Mouse (Mus musculus): ENCODE data around the gene Cdc14b. TPM values are rescaled to one million over a fixed set of nuclear protein-coding genes. Genes with fewer than 3 reads are reported as not detected.

The Cdc14b gene
- polyA plus RNA-seq, 1 experiment from 2014 or later: 26.8 TPM

DNA sequence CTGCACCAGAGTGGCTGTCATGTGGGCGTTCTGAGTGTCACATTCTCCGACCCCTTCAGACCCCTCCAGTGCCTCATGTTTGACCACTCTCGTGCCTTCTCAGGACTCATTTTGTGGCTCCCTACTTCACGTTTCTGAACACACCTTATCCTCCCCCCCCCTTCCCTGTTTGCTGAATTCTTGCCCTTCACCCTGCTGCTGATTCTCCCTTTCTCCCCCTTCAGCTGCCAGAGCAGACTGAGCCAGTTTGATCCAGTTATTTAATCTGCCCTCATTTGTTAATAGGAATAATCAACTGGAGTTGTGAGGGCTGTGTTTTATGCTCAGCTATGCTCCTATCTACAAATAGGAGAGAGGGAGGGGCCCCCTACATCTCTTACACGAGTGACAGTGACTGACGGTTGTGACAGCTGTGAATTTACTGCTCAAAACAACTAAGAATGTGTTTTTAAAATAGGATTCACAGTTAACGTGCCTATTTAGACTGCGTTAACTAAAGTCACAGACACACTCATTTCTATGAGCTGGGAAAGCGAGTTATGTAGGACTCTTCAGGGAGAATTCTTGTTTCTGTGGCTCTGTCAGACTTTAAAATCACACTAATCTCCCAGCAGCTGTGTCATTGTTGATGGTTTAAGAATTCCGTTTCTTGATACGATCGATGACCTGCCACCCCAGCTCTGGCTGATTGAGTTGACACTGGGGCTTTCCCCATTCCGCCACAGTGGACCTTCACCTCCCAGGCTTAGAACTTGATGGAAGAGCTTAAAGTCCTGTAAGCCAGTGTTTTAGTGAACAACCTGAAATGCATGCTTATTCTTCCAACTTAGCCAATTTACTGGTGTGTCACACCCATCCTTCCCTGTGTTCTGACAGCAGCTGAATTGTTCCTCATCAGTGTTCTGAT, 96.1 kb downstream of the Cdc14b start:
- Histone ChIP-seq H3K27me3 (ENCODE audit: insufficient read depth, poor library complexity, severe bottlenecking) (no peaks in the 10 kb centered on the region), H3K9me3 (no peaks in the 10 kb centered on the region), H3K27ac (peak overlapping the region; percentile 47; the same call in 1 of the 2 replicates), H3K4me3 (no peak overlapping the region), H3K4me1 (peaks cover 11% of the 10 kb centered on the region), H3K36me3 (peaks cover 82% of the 10 kb centered on the region)
- no peak for DNase-seq (ENCODE audit: low spot score)
- WGBS: 65% methylated on average over 13 of the region's 13 CpGs

GRCm38 (mm10) chr13:64178000-64178399, 97.1 kb downstream of the Cdc14b start:
- WGBS: 62% methylated on average over 7 of the region's 7 CpGs
- peaks cover 83% of the 10 kb centered on the region for H3K36me3 ChIP-seq

DNA sequence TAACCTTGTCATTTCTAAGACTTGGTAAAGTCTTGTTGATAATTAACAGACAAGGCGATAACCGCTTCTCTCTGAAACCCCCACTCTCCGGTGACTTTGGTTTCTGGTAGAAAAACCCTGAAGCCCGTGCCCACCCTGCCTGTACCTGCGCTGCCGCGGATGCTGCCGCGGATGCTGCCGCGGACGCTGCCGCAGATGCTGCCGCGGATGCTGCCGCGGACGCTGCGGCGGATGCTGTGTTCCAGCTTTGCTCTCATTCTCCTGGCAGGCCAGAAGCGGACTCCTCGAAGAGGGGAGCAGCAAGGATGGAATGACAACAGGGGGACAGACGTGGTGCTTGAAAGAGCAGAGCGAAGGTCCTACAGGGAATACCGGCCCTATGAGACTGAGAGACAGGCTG, 105.3 kb downstream of the Cdc14b start:
- Histone ChIP-seq H3K9me3 (peaks cover 51% of the 10 kb centered on the region), H3K4me3 (no peak overlapping the region), H3K27ac (no peak overlapping the region), H3K4me1 (no peaks in the 10 kb centered on the region), H3K36me3 (peaks cover 87% of the 10 kb centered on the region), H3K27me3 (ENCODE audit: insufficient read depth, poor library complexity, severe bottlenecking) (no peaks in the 10 kb centered on the region)
- no peak for DNase-seq (ENCODE audit: low spot score)
- 94% methylated on average over 25 of the region's 25 CpGs for WGBS

More at GRCm38 (mm10) chr13:64178000-64178399, 97.1 kb downstream of the Cdc14b start:
- Histone ChIP-seq H3K27me3 (ENCODE audit: insufficient read depth, poor library complexity, severe bottlenecking) (no peaks in the 10 kb centered on the region), H3K4me3 (no peak overlapping the region), H3K27ac (no peak overlapping the region), H3K9me3 (peaks cover 2% of the 10 kb centered on the region; the same call in 1 of the 2 replicates), H3K4me1 (peaks cover 11% of the 10 kb centered on the region)
- no peak for DNase-seq (ENCODE audit: low spot score)

DNA sequence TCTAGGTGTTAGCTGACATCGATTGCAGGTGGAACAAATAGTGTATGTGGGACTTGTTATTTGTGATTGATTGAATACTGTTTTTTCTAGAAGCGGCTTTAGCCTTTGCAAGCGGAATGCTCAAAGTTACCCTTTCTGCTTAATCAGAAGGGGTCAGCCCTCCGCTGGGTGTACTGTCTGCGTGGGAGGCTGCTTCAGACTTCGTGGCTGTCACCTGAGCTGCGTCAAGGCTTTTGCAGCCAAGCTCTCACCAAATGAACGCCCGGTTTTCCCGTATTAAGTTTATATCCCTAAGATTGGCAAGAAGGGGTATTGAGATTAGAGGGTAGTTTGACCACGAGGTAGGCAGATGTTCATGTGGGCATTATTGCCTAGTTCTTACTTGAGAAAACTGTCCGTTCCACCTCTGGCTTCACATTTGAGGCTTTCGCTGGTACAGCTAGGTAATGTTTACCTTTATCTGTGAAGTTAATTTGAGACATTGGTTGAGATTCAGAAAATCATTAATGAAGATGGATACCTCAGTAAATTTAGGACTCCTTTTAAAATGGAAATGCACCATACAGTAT, 111.9 kb downstream of the Cdc14b start:
- no peak for DNase-seq (ENCODE audit: low spot score)
- Histone ChIP-seq H3K27ac (no peak overlapping the region), H3K36me3 (peaks cover 25% of the 10 kb centered on the region), H3K4me3 (peak overlapping the region; percentile 81), H3K27me3 (ENCODE audit: insufficient read depth, poor library complexity, severe bottlenecking) (no peaks in the 10 kb centered on the region), H3K9me3 (peaks cover 9% of the 10 kb centered on the region), H3K4me1 (peaks cover 17% of the 10 kb centered on the region)
- whole genome bisulfite sequencing: 39% methylated on average over 13 of the region's 13 CpGs

DNA sequence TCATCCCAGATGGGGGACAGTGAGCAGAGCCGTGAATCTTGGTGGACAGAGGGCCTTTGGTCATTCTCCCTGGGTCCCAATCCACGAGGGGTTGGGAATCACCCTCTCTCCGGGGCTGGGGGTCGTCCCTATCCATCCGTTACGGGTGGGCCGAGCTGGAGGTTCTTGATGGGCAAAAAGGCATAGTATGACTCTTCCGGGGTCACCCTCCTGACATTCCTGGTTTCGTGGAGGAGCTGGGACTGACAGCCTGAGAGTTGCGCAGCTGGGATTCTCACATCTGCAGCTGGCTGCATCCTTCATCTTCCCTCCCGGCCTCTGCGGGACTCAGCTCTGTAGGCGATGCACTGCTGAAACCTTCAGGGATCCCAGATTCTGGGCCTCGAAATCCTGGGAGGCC, 112.5 kb downstream of the Cdc14b start:
- Histone ChIP-seq H3K9me3 (peaks cover 8% of the 10 kb centered on the region; the same call in 1 of the 2 replicates), H3K27me3 (ENCODE audit: insufficient read depth, poor library complexity, severe bottlenecking) (no peaks in the 10 kb centered on the region), H3K36me3 (peaks cover 22% of the 10 kb centered on the region), H3K27ac (peak overlapping the region; percentile 92), H3K4me3 (peak overlapping the region; percentile 81), H3K4me1 (peaks cover 17% of the 10 kb centered on the region)
- 2% methylated on average over 14 of the region's 14 CpGs for WGBS
- no peak for DNase-seq (ENCODE audit: low spot score)

GRCm38 (mm10) chr13:64161916-64162611, 113.0 kb downstream of the Cdc14b start:
- under 1% methylated on average over 71 of the region's 71 CpGs for WGBS
- H3K36me3 ChIP-seq: peaks cover 16% of the 10 kb centered on the region
- peak overlapping the region; percentile 92 for H3K27ac ChIP-seq
- peaks cover 17% of the 10 kb centered on the region for H3K4me1 ChIP-seq
- DNase-seq (ENCODE audit: low spot score): no peak
- peaks cover 4% of the 10 kb centered on the region; the same call in 1 of the 2 replicates for H3K9me3 ChIP-seq
- H3K27me3 ChIP-seq (ENCODE audit: insufficient read depth, poor library complexity, severe bottlenecking): no peaks in the 10 kb centered on the region
- peak overlapping the region; percentile 81 for H3K4me3 ChIP-seq

DNA sequence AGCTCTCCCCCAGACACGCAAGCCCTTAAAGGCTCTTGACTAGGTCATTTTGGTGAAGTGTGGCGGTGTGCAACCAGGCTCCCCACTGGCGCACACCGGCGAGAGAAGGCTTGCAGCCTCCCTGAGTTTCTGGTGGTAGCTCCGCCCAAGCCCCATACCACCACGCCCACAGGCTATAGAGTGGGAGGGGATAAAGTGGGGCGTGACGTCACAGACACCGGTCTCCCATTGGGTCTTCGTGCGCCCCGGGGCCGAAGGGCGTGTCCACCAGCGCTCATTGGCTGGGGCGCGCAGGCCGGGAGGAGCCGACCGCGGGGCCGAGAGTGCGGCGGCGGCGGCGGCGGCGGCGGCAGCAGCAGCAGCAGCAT, 113.6 kb downstream of the Cdc14b start, which contains the start of gene Habp4:
Habp4 (plus strand) TSS at position 277 of the 368 bp plus-strand sequence.
- Histone ChIP-seq H3K27ac (peak within 1 kb of the TSS; percentile 92), H3K9me3 (no peaks in the 10 kb centered on the region), H3K36me3 (peaks cover 11% of the 10 kb centered on the region), H3K27me3 (ENCODE audit: insufficient read depth, poor library complexity, severe bottlenecking) (no peaks in the 10 kb centered on the region), H3K4me1 (peaks cover 17% of the 10 kb centered on the region), H3K4me3 (peak within 1 kb of the TSS; percentile 81)
- under 1% methylated on average over 31 of the region's 31 CpGs for WGBS
- DNase-seq (ENCODE audit: low spot score): peak; percentile 99

GRCm38 (mm10) chr13:64156966-64157365, 118.1 kb downstream of the Cdc14b start:
- Histone ChIP-seq H3K36me3 (no peaks in the 10 kb centered on the region), H3K4me1 (peaks cover 12% of the 10 kb centered on the region)
- no peak for DNase-seq (ENCODE audit: low spot score)

DNA sequence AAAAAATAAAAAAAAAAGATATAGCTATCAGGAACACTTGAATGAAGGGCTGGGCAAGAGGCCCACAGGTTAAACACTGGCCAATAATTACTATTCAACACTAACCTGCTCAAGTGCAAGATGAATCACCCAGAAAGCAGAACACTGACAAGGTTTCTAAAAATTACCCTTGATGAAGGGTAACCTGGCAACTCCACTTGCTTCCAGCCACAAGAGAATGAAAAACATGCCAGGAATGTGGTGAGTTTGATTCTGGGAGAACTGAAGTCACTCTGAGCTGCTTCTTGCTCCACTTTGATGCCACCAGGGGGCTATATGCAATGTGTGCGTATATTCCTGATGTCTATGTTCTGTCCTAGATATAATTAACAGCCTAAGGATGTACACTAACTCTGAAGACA, 119.9 kb downstream of the Cdc14b start:
- Histone ChIP-seq H3K27ac (peak overlapping the region; percentile 96; the same call in 1 of the 2 replicates), H3K4me1 (peaks cover 19% of the 10 kb centered on the region), H3K4me3 (no peak overlapping the region), H3K27me3 (ENCODE audit: insufficient read depth, poor library complexity, severe bottlenecking) (no peaks in the 10 kb centered on the region), H3K36me3 (no peaks in the 10 kb centered on the region), H3K9me3 (no peaks in the 10 kb centered on the region)
- 11% methylated on average over 1 of the region's 1 CpGs for WGBS
- peak; percentile 83 for DNase-seq (ENCODE audit: low spot score)

More at GRCm38 (mm10) chr13:64156966-64157365, 118.1 kb downstream of the Cdc14b start:
- no peak overlapping the region for H3K27ac ChIP-seq
- no peak overlapping the region for H3K4me3 ChIP-seq
- no peaks in the 10 kb centered on the region for H3K9me3 ChIP-seq
- H3K27me3 ChIP-seq (ENCODE audit: insufficient read depth, poor library complexity, severe bottlenecking): no peaks in the 10 kb centered on the region

- WGBS: 54% methylated on average over 2 of the region's 2 CpGs
- H3K4me3 ChIP-seq: no peak overlapping the region
- H3K9me3 ChIP-seq: no peaks in the 10 kb centered on the region
- no peak for DNase-seq (ENCODE audit: low spot score)
- peak overlapping the region; percentile 96 for H3K27ac ChIP-seq
- peaks cover 25% of the 10 kb centered on the region for H3K4me1 ChIP-seq
- H3K36me3 ChIP-seq: no peaks in the 10 kb centered on the region
- H3K27me3 ChIP-seq (ENCODE audit: insufficient read depth, poor library complexity, severe bottlenecking): no peaks in the 10 kb centered on the region
These were observed 120.4 kb downstream of the Cdc14b start for GRCm38 (mm10) chr13:64154651-64155050.

GRCm38 (mm10) chr13:64153751-64154267, 121.3 kb downstream of the Cdc14b start:
- peak; percentile 87 for DNase-seq (ENCODE audit: low spot score)
- Histone ChIP-seq H3K36me3 (no peaks in the 10 kb centered on the region), H3K4me1 (peaks cover 30% of the 10 kb centered on the region), H3K27me3 (ENCODE audit: insufficient read depth, poor library complexity, severe bottlenecking) (no peaks in the 10 kb centered on the region), H3K4me3 (peak overlapping the region; percentile 92), H3K27ac (peak overlapping the region; percentile 96), H3K9me3 (no peaks in the 10 kb centered on the region)
- 1% methylated on average over 17 of the region's 18 CpGs for WGBS

GRCm38 (mm10) chr13:64153083-64153682, 121.9 kb downstream of the Cdc14b start, which contains the start of gene Zfp367:
TSS of gene Zfp367 (minus strand) at chr13:64153202.
- 0% methylated on average over 56 of the region's 56 CpGs for WGBS
- H3K9me3 ChIP-seq: no peaks in the 10 kb centered on the region
- no peaks in the 10 kb centered on the region for H3K27me3 ChIP-seq (ENCODE audit: insufficient read depth, poor library complexity, severe bottlenecking)
- DNase-seq (ENCODE audit: low spot score): peak; percentile 100
- no peaks in the 10 kb centered on the region for H3K36me3 ChIP-seq
- H3K27ac ChIP-seq: peak within 1 kb of the TSS; percentile 96
- peaks cover 30% of the 10 kb centered on the region for H3K4me1 ChIP-seq
- H3K4me3 ChIP-seq: peak within 1 kb of the TSS; percentile 92
